Mouse (Mus musculus) v-Abl transformed pro-B cells (cell line): ENCODE measurements around the gene Fam104a.

ENCODE experiments used
- in situ Hi-C, 2 experiments: fragments of 400-800 bp; cut with MboI; formaldehyde crosslinking; loops; one replicate each; pipeline ENCODE4 v1.15.1; 2025; ENCODE audit not compliant: unreplicated experiment in 2 of 2

Gene Fam104a

DNA sequence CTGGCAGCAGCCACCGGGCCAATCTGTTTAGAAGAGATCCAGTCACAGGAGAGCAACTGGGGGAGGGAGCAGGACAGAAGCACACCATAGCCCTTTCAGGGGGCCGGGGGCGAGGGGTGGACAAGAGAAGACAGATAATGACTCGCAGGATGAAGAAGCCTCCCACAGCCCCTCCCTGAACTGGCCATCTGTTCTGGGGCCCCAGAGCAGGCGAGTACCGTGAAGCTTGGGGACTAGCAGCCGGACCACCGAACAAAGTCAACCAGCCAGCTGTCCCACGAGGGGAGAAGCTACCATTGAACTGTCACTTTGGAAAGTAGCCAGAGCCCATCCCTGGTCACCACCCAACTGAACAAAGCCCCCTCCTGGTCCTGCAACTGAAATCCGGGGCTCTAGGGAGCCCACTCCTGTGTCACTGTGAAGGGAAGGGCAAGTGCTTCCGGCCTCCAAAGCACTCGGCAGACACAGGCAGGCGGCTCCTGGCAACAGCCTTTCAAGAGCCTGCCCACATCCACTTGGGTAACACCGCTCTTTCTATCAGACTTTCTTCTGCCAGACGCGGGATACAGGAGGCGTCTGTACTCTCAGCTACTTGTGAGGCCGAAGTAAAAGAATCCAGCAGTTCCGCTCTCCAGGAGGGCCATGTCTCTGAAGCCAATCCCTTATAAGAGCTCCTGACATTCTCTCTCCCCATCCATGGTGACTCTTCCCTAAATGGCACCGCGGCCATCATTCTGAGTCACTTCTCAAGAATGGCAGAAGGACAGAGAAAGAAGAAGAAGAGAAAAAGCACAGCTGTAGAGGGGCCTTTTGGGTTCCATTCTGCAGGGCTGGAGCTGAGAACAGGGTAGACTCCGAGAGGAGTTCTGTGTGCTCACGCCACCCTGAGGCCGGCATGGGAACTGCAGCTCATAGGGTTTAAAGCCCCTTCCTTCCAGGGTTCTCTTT, 72.0 kb downstream of the Fam104a start:
- in situ Hi-C loops, result loop anchor here (10.0 to 25.0 kb wide), 2 partner anchors 425 to 437 kb away; no protein-coding TSS in a partner anchor
